Mouse (Mus musculus) olfactory bulb, adult 2 months (tissue): ENCODE measurements at regions not wholly inside any gene's neighbourhood (a gene's known extent, or its start where the extent isn't known, plus 50 kb on each side); places are given as distances from the start of the nearest gene placed in this dataset.

ENCODE experiments used
- CTCF ChIP-seq: fragments of 200-500 bp; IDR thresholded peaks from 2 replicates; pipeline ENCODE4 v1.5.1; 2012; ENCODE audit warnings: low read depth, mild to moderate bottlenecking, low read length, moderate library complexity; ENCODE audit not compliant: insufficient read depth
- POLR2A ChIP-seq: fragments of 200-500 bp; IDR thresholded peaks from 2 replicates; pipeline ENCODE4 v1.6.1; 2012; ENCODE audit warnings: mild to moderate bottlenecking, low read depth, low read length, moderate library complexity; ENCODE audit not compliant: insufficient read depth

- TF ChIP-seq POLR2A (no peak), CTCF (no peak)
Observed at GRCm38 (mm10) chr1:47093289-47093947, 200.8 kb upstream of the Slc39a10 start.
